Mouse (Mus musculus) lung, postnatal 4 days (tissue): ENCODE data around the gene Slc8a3.

Experiments
- DNase-seq, 2 experiments: peaks; one replicate each; pipeline ENCODE4 v3.0.0; 2021

Gene Slc8a3

GRCm38 (mm10) chr12:81175252-81175651, 157.7 kb downstream of the Slc8a3 start:
- DNase-seq: no peak

- DNase-seq: no peak
These were observed 159.1 kb downstream of the Slc8a3 start for GRCm38 (mm10) chr12:81173893-81174292.

GRCm38 (mm10) chr12:81173011-81173410, 160.0 kb downstream of the Slc8a3 start:
- DNase-seq: no peak

- no peak for DNase-seq
These were observed 162.9 kb downstream of the Slc8a3 start for GRCm38 (mm10) chr12:81170076-81170475.

- DNase-seq: no peak
These were observed 164.5 kb downstream of the Slc8a3 start for GRCm38 (mm10) chr12:81168494-81168893.

GRCm38 (mm10) chr12:81168031-81168430, 164.9 kb downstream of the Slc8a3 start:
- DNase-seq: no peak

GRCm38 (mm10) chr12:81167142-81167541, 165.8 kb downstream of the Slc8a3 start:
- DNase-seq: no peak

- no peak for DNase-seq
These were observed 166.4 kb downstream of the Slc8a3 start for GRCm38 (mm10) chr12:81166615-81167014.

- no peak for DNase-seq
These were observed 166.9 kb downstream of the Slc8a3 start for GRCm38 (mm10) chr12:81166092-81166491.

GRCm38 (mm10) chr12:81163566-81163965, 169.4 kb downstream of the Slc8a3 start:
- no peak for DNase-seq

- no peak for DNase-seq
These were observed 169.8 kb downstream of the Slc8a3 start for GRCm38 (mm10) chr12:81163131-81163530.

GRCm38 (mm10) chr12:81161282-81161681, 171.7 kb downstream of the Slc8a3 start:
- no peak for DNase-seq

- no peak for DNase-seq
These were observed 172.1 kb downstream of the Slc8a3 start for GRCm38 (mm10) chr12:81160831-81161230.

GRCm38 (mm10) chr12:81160425-81160824, 172.6 kb downstream of the Slc8a3 start:
- no peak for DNase-seq

- DNase-seq: no peak
These were observed 173.0 kb downstream of the Slc8a3 start for GRCm38 (mm10) chr12:81159947-81160346.

- no peak for DNase-seq
These were observed 176.1 kb downstream of the Slc8a3 start for GRCm38 (mm10) chr12:81156841-81157240.

- no peak for DNase-seq
These were observed 177.3 kb downstream of the Slc8a3 start for GRCm38 (mm10) chr12:81155675-81156074.

GRCm38 (mm10) chr12:81152082-81152481, 180.9 kb downstream of the Slc8a3 start:
- DNase-seq: no peak

GRCm38 (mm10) chr12:81150917-81151316, 182.1 kb downstream of the Slc8a3 start:
- DNase-seq: no peak

- no peak for DNase-seq
These were observed 185.0 kb downstream of the Slc8a3 start for GRCm38 (mm10) chr12:81147956-81148355.
